Mouse (Mus musculus): Measurements from ENCODE around the gene Hdc. TPM values are rescaled to one million over a fixed set of nuclear protein-coding genes. Genes with fewer than 3 reads are reported as not detected.

Gene Hdc
- polyA plus RNA-seq (2014; fragmentation: Nextera tagmentation; extraction: Ambion mirVana): 0.45 and 0.84 TPM in 2 replicates

DNA sequence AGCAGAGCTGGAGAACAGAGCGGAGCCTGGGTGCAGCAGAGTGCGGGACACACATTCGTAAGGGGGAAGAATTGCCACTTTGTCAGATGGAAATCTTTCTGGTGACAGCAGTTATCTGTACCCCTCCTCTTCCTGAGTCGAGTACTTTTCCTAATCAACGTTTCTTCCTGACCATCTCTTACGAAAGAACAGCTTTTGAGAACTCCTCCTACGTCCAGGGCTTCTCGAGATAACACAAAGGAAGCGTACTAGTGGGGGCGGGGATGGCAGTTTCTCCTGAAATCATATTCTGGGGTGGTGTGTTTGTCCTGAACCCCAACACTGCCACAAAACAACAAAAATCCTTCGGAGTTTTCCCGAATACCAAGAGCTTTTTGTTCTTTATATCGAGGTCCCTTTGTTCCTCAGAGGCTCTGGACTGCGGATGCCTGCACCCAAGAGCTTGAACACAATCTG, at the start of gene Hdc:
Hdc (minus strand) TSS at position 51 of the 456 bp plus-strand sequence.
- Histone ChIP-seq H3K36me3 (ENCODE audit: control insufficient read depth, insufficient read depth, low read length) (no peaks in the 10 kb centered on the region), H3K9me3 (ENCODE audit: control insufficient read depth, low read length) (no peaks in the 10 kb centered on the region), H3K4me2 (ENCODE audit: low read depth, severe bottlenecking) (no peak within 1 kb of the TSS), H3K4me1 (ENCODE audit: control insufficient read depth, insufficient read depth, low read length) (no peaks in the 10 kb centered on the region), H3K9ac (ENCODE audit: low read length) (no peak within 1 kb of the TSS), H3K27me3 (ENCODE audit: control insufficient read depth, insufficient read depth, low read length) (no peaks in the 10 kb centered on the region), H3K4me3 (ENCODE audit: low read depth, low read length) (no peak within 1 kb of the TSS), H3K27ac (replicated peaks; ENCODE audit: low read depth, low read length) (no peak within 1 kb of the TSS)
- ATAC-seq (ENCODE audit: insufficient number of reproducible peaks, low FRiP score, low TSS enrichment, low read depth): no peak
- DNase-seq (ENCODE audit: low spot score): no peak
- 86% methylated on average over 14 of the region's 14 CpGs for WGBS

DNA sequence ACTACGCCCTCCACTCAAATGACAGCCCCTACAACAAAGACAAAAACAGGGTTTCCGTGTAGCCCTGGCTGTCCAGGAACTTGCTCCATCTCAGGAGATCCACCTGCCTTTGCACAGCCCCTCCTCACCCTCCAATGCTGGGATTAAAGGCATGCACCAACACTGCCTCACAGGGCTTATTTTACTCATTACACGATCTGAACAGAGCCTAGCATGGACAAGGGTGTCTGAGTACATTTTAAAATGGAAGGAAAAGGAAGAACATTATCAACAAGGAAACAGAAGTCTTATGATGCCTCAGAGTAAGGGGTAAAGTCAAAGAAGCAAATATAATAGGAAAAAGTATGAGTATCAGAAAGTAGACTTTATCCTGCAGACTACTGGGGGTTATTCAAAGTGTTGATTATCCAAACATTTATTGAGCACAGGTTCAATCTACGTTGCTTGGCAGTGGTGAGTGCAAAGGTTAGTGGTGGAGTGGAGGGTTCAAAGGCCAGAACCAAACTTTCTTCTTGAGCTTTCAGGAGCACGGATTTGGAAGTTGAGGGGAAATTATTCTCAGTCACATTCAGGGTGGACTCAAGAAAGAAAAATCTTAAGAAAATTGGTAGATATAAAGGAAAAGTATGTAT, 49.6 kb upstream of the Hdc start:
- Histone ChIP-seq H3K36me3 (ENCODE audit: control insufficient read depth, insufficient read depth, low read length) (no peaks in the 10 kb centered on the region), H3K27ac (replicated peaks; ENCODE audit: low read depth, low read length) (no peak overlapping the region), H3K9me3 (ENCODE audit: control insufficient read depth, low read length) (no peaks in the 10 kb centered on the region), H3K27me3 (ENCODE audit: control insufficient read depth, insufficient read depth, low read length) (no peaks in the 10 kb centered on the region), H3K9ac (ENCODE audit: low read length) (no peak overlapping the region), H3K4me1 (ENCODE audit: control insufficient read depth, insufficient read depth, low read length) (peaks cover 5% of the 10 kb centered on the region; the same call in 1 of the 2 replicates), H3K4me2 (ENCODE audit: low read depth, severe bottlenecking) (no peak overlapping the region), H3K4me3 (ENCODE audit: low read depth, low read length) (no peak overlapping the region)
- no peak for DNase-seq (ENCODE audit: low spot score)
- 93% methylated on average over 5 of the region's 5 CpGs for WGBS
- no peak for ATAC-seq (ENCODE audit: insufficient number of reproducible peaks, low FRiP score, low TSS enrichment, low read depth)

DNA sequence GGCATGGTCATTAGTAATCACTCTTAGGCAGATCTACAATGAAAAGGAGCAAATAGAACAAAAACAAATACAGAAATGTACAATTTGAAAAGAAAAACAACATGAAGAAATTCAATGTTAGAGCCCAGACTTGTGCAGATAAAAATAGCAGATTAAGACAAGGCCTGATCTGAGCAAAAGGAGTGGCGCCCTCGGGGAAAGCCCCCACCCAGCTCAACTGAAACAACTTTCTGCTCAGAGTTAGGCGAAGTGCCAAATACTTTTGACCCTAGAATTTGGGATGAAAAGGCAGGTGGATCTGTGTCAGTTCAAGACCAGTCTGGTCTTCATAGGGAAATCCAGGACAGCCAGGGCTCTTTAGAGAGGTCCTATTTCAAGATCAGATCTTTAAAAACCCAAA, 46.9 kb upstream of the Hdc start:
- H3K4me1 ChIP-seq (ENCODE audit: control insufficient read depth, insufficient read depth, low read length): no peaks in the 10 kb centered on the region
- no peak overlapping the region for H3K4me3 ChIP-seq (ENCODE audit: low read depth, low read length)
- H3K27ac ChIP-seq (replicated peaks; ENCODE audit: low read depth, low read length): no peak overlapping the region
- H3K9me3 ChIP-seq (ENCODE audit: control insufficient read depth, low read length): no peaks in the 10 kb centered on the region
- no peak overlapping the region for H3K9ac ChIP-seq (ENCODE audit: low read length)
- H3K36me3 ChIP-seq (ENCODE audit: control insufficient read depth, insufficient read depth, low read length): no peaks in the 10 kb centered on the region
- ATAC-seq (ENCODE audit: insufficient number of reproducible peaks, low FRiP score, low TSS enrichment, low read depth) (no peak), DNase-seq (ENCODE audit: low spot score) (no peak)
- 90% methylated on average over 3 of the region's 3 CpGs for WGBS
- H3K27me3 ChIP-seq (ENCODE audit: control insufficient read depth, insufficient read depth, low read length): no peaks in the 10 kb centered on the region
- H3K4me2 ChIP-seq (ENCODE audit: low read depth, severe bottlenecking): no peak overlapping the region

DNA sequence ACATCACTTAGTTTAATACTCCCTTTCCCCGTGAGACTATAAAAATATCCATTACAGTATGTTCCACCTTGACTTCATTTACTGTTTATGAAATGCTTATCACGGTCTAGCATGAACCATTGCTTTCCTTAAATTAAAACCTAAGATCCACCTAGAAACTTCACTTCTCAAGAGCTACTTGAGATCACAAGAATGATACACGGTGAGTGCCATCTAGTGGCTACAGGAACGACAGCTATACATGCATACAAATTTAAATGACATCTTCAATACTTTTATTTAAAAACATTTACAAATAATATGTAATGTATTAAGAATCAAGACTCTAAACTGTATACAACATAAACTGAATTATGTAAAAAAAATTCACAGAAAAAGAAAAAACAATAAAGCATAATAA, 44.4 kb upstream of the Hdc start:
- no peak for DNase-seq (ENCODE audit: low spot score)

DNA sequence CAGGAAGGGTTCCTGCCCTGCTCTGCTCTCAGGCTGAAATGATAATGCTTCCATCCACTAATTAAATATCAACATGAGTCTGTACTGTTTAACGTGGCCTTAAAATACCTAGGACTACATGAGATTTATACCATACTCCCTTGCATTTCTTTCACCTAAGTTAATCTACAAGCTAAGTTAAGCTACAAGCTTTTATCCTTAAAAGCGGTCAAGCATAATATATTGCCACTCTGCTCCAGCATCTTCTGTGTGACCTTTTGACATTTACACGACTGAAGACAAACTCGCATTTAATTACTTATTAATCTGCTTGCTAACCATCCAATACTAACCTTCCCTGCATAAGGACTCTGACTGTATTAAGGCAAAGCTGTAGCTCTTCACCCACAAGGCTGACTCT, 33.8 kb upstream of the Hdc start:
- DNase-seq (ENCODE audit: low spot score) (no peak), ATAC-seq (ENCODE audit: insufficient number of reproducible peaks, low FRiP score, low TSS enrichment, low read depth) (no peak)
- H3K36me3 ChIP-seq (ENCODE audit: control insufficient read depth, insufficient read depth, low read length): peaks cover 12% of the 10 kb centered on the region; the same call in 1 of the 2 replicates
- H3K27me3 ChIP-seq (ENCODE audit: control insufficient read depth, insufficient read depth, low read length): no peaks in the 10 kb centered on the region
- no peaks in the 10 kb centered on the region for H3K9me3 ChIP-seq (ENCODE audit: control insufficient read depth, low read length)
- H3K4me3 ChIP-seq (ENCODE audit: low read depth, low read length): no peak overlapping the region
- 89% methylated on average over 4 of the region's 4 CpGs for WGBS
- no peak overlapping the region for H3K4me2 ChIP-seq (ENCODE audit: low read depth, severe bottlenecking)
- H3K27ac ChIP-seq (replicated peaks; ENCODE audit: low read depth, low read length): no peak overlapping the region
- H3K4me1 ChIP-seq (ENCODE audit: control insufficient read depth, insufficient read depth, low read length): no peaks in the 10 kb centered on the region
- no peak overlapping the region for H3K9ac ChIP-seq (ENCODE audit: low read length)

More for the DNA sequence above, 44.4 kb upstream of the Hdc start:
- 64% methylated on average over 4 of the region's 4 CpGs for WGBS
- no peaks in the 10 kb centered on the region for H3K9me3 ChIP-seq (ENCODE audit: control insufficient read depth, low read length)
- H3K4me3 ChIP-seq (ENCODE audit: low read depth, low read length): no peak overlapping the region
- H3K4me2 ChIP-seq (ENCODE audit: low read depth, severe bottlenecking): no peak overlapping the region
- H3K9ac ChIP-seq (ENCODE audit: low read length): no peak overlapping the region
- H3K27ac ChIP-seq (replicated peaks; ENCODE audit: low read depth, low read length): no peak overlapping the region
- ATAC-seq (ENCODE audit: insufficient number of reproducible peaks, low FRiP score, low TSS enrichment, low read depth): no peak
- H3K4me1 ChIP-seq (ENCODE audit: control insufficient read depth, insufficient read depth, low read length): no peaks in the 10 kb centered on the region
- H3K36me3 ChIP-seq (ENCODE audit: control insufficient read depth, insufficient read depth, low read length): no peaks in the 10 kb centered on the region
- H3K27me3 ChIP-seq (ENCODE audit: control insufficient read depth, insufficient read depth, low read length): no peaks in the 10 kb centered on the region

DNA sequence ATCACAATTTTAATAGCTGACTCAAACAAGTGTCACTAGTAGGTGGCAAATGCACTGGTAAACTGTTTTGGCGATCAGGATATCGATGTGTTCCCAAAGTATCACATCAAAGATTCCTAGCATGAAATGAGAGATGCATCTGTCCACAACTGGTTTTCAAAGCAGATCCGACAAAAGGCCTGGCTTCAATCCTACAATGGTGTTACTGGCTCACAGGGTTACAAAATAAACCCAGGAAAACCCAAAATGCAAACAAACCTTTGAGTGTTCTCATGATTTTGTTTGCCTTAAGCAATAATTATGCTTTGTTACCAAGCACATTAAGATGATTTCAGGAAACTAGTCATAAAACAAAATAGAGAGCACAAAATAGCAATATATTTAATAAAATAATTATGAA, 28.7 kb upstream of the Hdc start:
- DNase-seq (ENCODE audit: low spot score): no peak
- WGBS: 85% methylated on average over 3 of the region's 3 CpGs
- H3K9me3 ChIP-seq (ENCODE audit: control insufficient read depth, low read length): no peaks in the 10 kb centered on the region

DNA sequence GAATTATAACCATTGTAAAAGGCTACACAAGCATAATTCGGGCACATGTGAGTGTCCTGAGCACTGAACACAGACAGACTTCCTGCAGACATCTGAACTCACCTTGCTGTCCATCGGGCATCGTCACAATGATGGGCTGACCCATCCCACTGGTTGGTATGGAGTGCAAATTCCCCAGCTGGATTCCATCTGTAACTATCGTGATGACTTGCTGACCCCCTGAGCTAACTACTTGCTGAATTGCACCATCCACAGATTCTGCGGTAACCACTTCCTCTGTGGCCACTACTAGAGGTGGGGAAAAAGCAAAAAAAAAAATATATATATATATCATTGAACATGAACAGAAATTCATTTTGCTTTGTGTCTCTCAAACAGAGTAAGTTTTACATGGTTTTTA, 27.4 kb upstream of the Hdc start:
- Histone ChIP-seq H3K27me3 (ENCODE audit: control insufficient read depth, insufficient read depth, low read length) (no peaks in the 10 kb centered on the region), H3K4me3 (ENCODE audit: low read depth, low read length) (no peak overlapping the region), H3K36me3 (ENCODE audit: control insufficient read depth, insufficient read depth, low read length) (peaks cover 28% of the 10 kb centered on the region; the same call in 1 of the 2 replicates), H3K9ac (ENCODE audit: low read length) (no peak overlapping the region), H3K4me2 (ENCODE audit: low read depth, severe bottlenecking) (no peak overlapping the region), H3K9me3 (ENCODE audit: control insufficient read depth, low read length) (no peaks in the 10 kb centered on the region), H3K4me1 (ENCODE audit: control insufficient read depth, insufficient read depth, low read length) (no peaks in the 10 kb centered on the region), H3K27ac (replicated peaks; ENCODE audit: low read depth, low read length) (no peak overlapping the region)
- WGBS: 95% methylated on average over 5 of the region's 5 CpGs
- ATAC-seq (ENCODE audit: insufficient number of reproducible peaks, low FRiP score, low TSS enrichment, low read depth) (no peak), DNase-seq (ENCODE audit: low spot score) (no peak)

More for the DNA sequence above, 28.7 kb upstream of the Hdc start:
- peaks cover 29% of the 10 kb centered on the region; the same call in 1 of the 2 replicates for H3K36me3 ChIP-seq (ENCODE audit: control insufficient read depth, insufficient read depth, low read length)
- H3K4me3 ChIP-seq (ENCODE audit: low read depth, low read length): no peak overlapping the region
- H3K9ac ChIP-seq (ENCODE audit: low read length): no peak overlapping the region
- H3K4me1 ChIP-seq (ENCODE audit: control insufficient read depth, insufficient read depth, low read length): no peaks in the 10 kb centered on the region
- no peak for ATAC-seq (ENCODE audit: insufficient number of reproducible peaks, low FRiP score, low TSS enrichment, low read depth)
- no peak overlapping the region for H3K27ac ChIP-seq (replicated peaks; ENCODE audit: low read depth, low read length)
- H3K27me3 ChIP-seq (ENCODE audit: control insufficient read depth, insufficient read depth, low read length): no peaks in the 10 kb centered on the region
- no peak overlapping the region for H3K4me2 ChIP-seq (ENCODE audit: low read depth, severe bottlenecking)

DNA sequence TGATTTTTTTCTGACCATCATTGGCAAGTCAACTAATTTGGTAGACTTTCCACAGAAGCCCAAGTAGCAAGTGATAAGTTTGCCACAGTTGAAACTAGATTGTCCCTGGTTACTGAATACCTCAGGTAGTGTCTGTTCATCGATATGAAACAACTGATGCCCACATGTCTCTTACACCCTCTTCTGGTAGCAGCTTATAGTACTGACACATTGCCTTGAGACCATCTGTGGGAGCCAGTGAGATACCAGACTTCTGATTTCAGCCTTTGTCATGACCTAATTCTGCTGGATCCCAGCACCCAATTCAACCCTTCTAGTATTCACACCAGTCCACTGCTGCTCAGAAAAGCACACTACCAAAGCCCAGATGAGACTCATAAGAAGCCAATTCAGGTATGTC, 25.7 kb upstream of the Hdc start:
- Histone ChIP-seq H3K27ac (replicated peaks; ENCODE audit: low read depth, low read length) (no peak overlapping the region), H3K4me2 (ENCODE audit: low read depth, severe bottlenecking) (no peak overlapping the region), H3K9ac (ENCODE audit: low read length) (no peak overlapping the region), H3K4me1 (ENCODE audit: control insufficient read depth, insufficient read depth, low read length) (no peaks in the 10 kb centered on the region), H3K27me3 (ENCODE audit: control insufficient read depth, insufficient read depth, low read length) (no peaks in the 10 kb centered on the region), H3K9me3 (ENCODE audit: control insufficient read depth, low read length) (no peaks in the 10 kb centered on the region), H3K4me3 (ENCODE audit: low read depth, low read length) (no peak overlapping the region), H3K36me3 (ENCODE audit: control insufficient read depth, insufficient read depth, low read length) (peaks cover 34% of the 10 kb centered on the region)
- ATAC-seq (ENCODE audit: insufficient number of reproducible peaks, low FRiP score, low TSS enrichment, low read depth) (no peak), DNase-seq (ENCODE audit: low spot score) (no peak)
- WGBS: 94% methylated on average over 1 of the region's 1 CpGs

DNA sequence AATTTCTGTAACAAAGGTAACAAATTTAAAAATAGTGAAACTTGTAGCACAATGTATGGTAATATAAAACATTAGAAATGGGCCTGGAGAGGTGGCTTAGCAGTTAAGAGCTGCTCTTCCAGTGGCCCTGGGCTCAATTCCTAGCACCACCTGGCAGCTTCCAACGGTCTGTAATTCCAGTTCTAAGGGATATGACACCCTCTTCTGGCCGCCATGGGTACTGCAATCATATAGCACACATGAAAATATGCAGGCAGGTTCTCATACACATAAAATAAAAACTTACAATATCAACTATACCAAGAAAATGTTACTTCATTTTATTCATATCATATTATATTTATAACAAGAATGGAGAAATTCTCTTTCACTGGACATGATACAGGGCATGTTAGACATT, 21.2 kb upstream of the Hdc start:
- Histone ChIP-seq H3K4me3 (ENCODE audit: low read depth, low read length) (no peak overlapping the region), H3K27ac (replicated peaks; ENCODE audit: low read depth, low read length) (no peak overlapping the region), H3K9me3 (ENCODE audit: control insufficient read depth, low read length) (no peaks in the 10 kb centered on the region), H3K4me1 (ENCODE audit: control insufficient read depth, insufficient read depth, low read length) (no peaks in the 10 kb centered on the region), H3K36me3 (ENCODE audit: control insufficient read depth, insufficient read depth, low read length) (peaks cover 28% of the 10 kb centered on the region), H3K27me3 (ENCODE audit: control insufficient read depth, insufficient read depth, low read length) (no peaks in the 10 kb centered on the region), H3K9ac (ENCODE audit: low read length) (no peak overlapping the region), H3K4me2 (ENCODE audit: low read depth, severe bottlenecking) (no peak overlapping the region)
- 88% methylated on average over 2 of the region's 2 CpGs for WGBS
- ATAC-seq (ENCODE audit: insufficient number of reproducible peaks, low FRiP score, low TSS enrichment, low read depth): no peak
- DNase-seq (ENCODE audit: low spot score): no peak

All from limb, embryonic 11.5 days (tissue).